Mouse (Mus musculus) testis, adult 10 weeks (tissue): ENCODE results near the gene Fzd10. TPM values are rescaled to one million over a fixed set of nuclear protein-coding genes. Genes with fewer than 3 reads are reported as not detected.

ENCODE experiments used
- polyA plus RNA-seq: library from polyadenylated mRNA; stranded (reverse); fragments of 350-450 nt; fragmentation: Illumina TruSeq; extraction: RNeasy Lipid Tissue Mini Kit (QIAGEN cat#74804); gene quantifications from one replicate; pipeline ENCODE4 v1.2.3, GENCODE M21; 2014; ENCODE audit warnings: low read depth, low replicate concordance

The Fzd10 gene
- polyA plus RNA-seq: 0.10 TPM

DNA sequence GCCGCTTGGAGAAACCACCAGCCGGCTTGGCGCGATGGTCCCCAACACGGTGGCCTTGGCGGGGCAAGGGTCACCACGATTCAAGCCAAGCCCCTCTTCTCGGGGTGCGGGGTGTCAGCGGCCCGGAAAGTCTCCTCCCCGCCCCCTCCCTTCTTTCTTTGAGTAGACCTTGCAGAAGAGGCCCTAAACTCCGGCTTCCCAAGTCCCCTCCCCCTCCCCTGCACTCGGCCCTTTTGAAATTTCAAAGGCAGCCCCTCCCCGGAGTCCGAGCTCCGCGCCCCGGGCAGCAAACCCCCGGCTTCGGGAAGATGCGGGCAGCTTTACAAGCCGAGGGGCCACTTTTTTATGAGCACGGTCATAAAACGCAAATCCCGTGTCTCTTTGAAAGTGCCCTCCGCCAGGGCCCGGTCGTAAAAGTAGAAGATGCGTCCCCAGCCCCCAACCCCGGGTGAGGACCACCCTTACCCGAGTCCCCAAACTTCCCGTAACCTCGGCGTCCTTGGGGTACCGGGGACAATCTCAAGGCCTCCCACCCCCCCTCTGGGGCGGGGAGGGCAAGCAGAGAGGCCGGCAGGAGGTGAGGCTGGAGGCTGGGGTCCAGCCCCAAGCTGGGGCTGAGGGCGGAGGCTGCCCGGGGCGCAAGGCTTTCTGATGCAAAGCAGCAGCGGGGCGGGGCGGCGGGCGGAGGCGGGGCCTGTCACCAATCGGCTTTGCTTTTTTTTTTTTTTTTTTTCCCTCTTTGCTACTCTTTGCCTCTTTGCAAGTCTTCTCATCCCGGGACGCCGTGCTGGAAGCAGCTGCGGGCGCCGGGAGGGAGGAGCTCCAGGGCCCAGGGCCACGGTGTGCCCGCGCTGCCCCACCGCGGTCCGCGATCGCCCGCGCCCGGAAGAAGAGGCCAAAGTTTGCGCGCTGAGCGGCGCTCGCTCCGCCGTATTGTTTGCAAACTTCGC, at the start of gene Fzd10:
Gene Fzd10 (plus strand): TSS at position 773 of the 950 bp plus-strand sequence.

Other genes starting within 250 kb of the Fzd10 start
- gene Tmem132d, start 167.8 kb upstream of the Fzd10 start, polyA plus RNA-seq: 0.03 TPM
- 114 TPM for gene Piwil1, start 101.7 kb downstream of the Fzd10 start, polyA plus RNA-seq